ENCODE assay signal across 8 mouse cellular contexts in the genomic region with DNA sequence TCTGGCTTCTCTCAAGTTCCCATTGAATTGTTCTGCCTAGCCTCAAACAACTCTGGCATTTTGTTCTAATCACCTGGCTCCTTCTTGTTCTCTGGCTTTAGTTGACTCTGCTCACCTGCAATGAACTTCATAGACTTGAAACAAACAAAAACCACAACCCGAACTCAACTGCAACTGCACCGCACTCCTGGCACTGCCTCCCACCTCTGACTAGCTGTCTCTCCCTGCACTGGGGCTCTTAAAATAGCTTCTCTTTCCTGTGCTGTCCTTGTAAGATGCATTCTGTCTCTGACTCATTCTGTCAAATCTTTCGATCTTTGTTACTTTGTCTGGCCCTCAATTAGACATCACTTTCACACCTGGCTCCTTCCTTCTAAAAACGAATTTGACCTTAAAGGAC. TPM values are rescaled to one million over a fixed set of nuclear protein-coding genes. Genes with fewer than 3 reads are reported as not detected.
DNase-seq lines count a peak whose midpoint lies in the region; ATAC-seq and TF ChIP-seq lines count a peak whose summit lies in the region.

No protein-coding gene starts in this region.

- no peak overlapping the region for H3K27ac ChIP-seq in kidney, embryonic 15.5 days
- H3K27ac ChIP-seq in bone marrow macrophage, adult 2 months (ENCODE audit: insufficient read depth, low read depth, low read length), result peak overlapping the region; percentile 88
- no peak overlapping the region for H3K27ac ChIP-seq in neural tube, embryonic 11.5 days (ENCODE audit: low read depth, low read length)

- no peak for ATAC-seq in kidney, embryonic 15.5 days (replicated peaks; ENCODE audit: low FRiP score)
- no peak for ATAC-seq in neural tube, embryonic 11.5 days (ENCODE audit: insufficient read depth, low FRiP score, low TSS enrichment)
- ATAC-seq in granulocyte monocyte progenitor cell, adult 5-6 weeks (replicated peaks; ENCODE audit: poor library complexity, severe bottlenecking), result no peak

- no peak for TF ChIP-seq POLR2A in bone marrow macrophage, adult 2 months (IDR thresholded peaks at IDR 0.05; ENCODE audit: borderline replicate concordance, low read depth, low read length)

- peak overlapping the region; percentile 60 for H3K4me3 ChIP-seq in kidney, embryonic 15.5 days (replicated peaks)
- peak overlapping the region; percentile 59; the same call in 1 of the 2 replicates for H3K4me3 ChIP-seq in bone marrow macrophage, adult 2 months (ENCODE audit: insufficient read depth, low read length)
- H3K4me3 ChIP-seq in neural tube, embryonic 11.5 days (ENCODE audit: low read depth, low read length), result no peak overlapping the region

- 81% methylated on average over 4 of the region's 4 CpGs for WGBS in kidney, embryonic 15.5 days
- WGBS in neural tube, embryonic 11.5 days, result 87% methylated on average over 4 of the region's 4 CpGs

- H3K9me3 ChIP-seq in kidney, embryonic 15.5 days (replicated peaks), result no peaks in the 10 kb centered on the region
- H3K9me3 ChIP-seq in neural tube, embryonic 11.5 days (ENCODE audit: control insufficient read depth, low read length), result no peaks in the 10 kb centered on the region

- DNase-seq in kidney, postnatal 10 days, result no peak
- peak; percentile 68 for DNase-seq in induced T-regulatory cell, adult 2 months (ENCODE audit: low read depth)
- DNase-seq in neural tube, embryonic 11.5 days (ENCODE audit: low spot score), result no peak
- DNase-seq in adrenal gland, adult 2 months, result no peak
- no peak for DNase-seq in gastrocnemius, postnatal 36 days

- peaks cover under 1% of the 10 kb centered on the region; the same call in 1 of the 2 replicates for H3K36me3 ChIP-seq in kidney, embryonic 15.5 days
- no peaks in the 10 kb centered on the region for H3K36me3 ChIP-seq in neural tube, embryonic 11.5 days (ENCODE audit: control insufficient read depth, insufficient read depth, low read length)

- H3K27me3 ChIP-seq in kidney, embryonic 15.5 days, result no peaks in the 10 kb centered on the region
- H3K27me3 ChIP-seq in neural tube, embryonic 11.5 days (ENCODE audit: control insufficient read depth, insufficient read depth, low read length), result no peaks in the 10 kb centered on the region

- no peak overlapping the region for H3K9ac ChIP-seq in kidney, embryonic 15.5 days
- H3K9ac ChIP-seq in neural tube, embryonic 11.5 days (ENCODE audit: low read length), result no peak overlapping the region; the same call in 1 of the 2 replicates

- H3K4me2 ChIP-seq in kidney, embryonic 15.5 days, result peak overlapping the region; percentile 68
- peak overlapping the region; percentile 83 for H3K4me2 ChIP-seq in neural tube, embryonic 11.5 days (ENCODE audit: low read depth)

- peaks cover 14% of the 10 kb centered on the region for H3K4me1 ChIP-seq in kidney, embryonic 15.5 days
- peaks cover 22% of the 10 kb centered on the region for H3K4me1 ChIP-seq in bone marrow macrophage, adult 2 months (ENCODE audit: control insufficient read depth, insufficient read depth, low read length)
- H3K4me1 ChIP-seq in neural tube, embryonic 11.5 days (ENCODE audit: control insufficient read depth, insufficient read depth, low read length), result 0 out of 2 replicates have a peak, but pooled peaks cover 4% of the 10 kb centered on the region

- TF ChIP-seq CTCF in bone marrow macrophage, adult 2 months (IDR thresholded peaks at IDR 0.05; ENCODE audit: low read depth, low read length), result no peak

- intact Hi-C loops in gastrocnemius, postnatal 36 days (cut with DNase I), result no loop called here

RNA-seq across cellular contexts. Expression of gene Tmem19, which starts 0.8 kb away (rescaled TPM):
- polyA plus RNA-seq in kidney, embryonic 15.5 days (2015; fragmentation: Nextera tagmentation; extraction: Ambion mirVana), result 32.1 and 34.2 TPM in 2 replicates
- polyA plus RNA-seq in bone marrow macrophage, adult 2 months (2012; ENCODE audit: insufficient read depth, insufficient read length, missing spikeins), result 35.2 and 41.0 TPM in 2 replicates
- 36.7 and 39.7 TPM in 2 replicates for polyA plus RNA-seq in neural tube, embryonic 11.5 days (2014; fragmentation: Nextera tagmentation; extraction: Ambion mirVana)
- total RNA-seq in granulocyte monocyte progenitor cell, adult 5-6 weeks (2014; fragmentation: Nextera tagmentation), result 13.3 and 15.2 TPM in 2 replicates
- 13.0 and 23.7 TPM in 2 replicates for total RNA-seq in granulocyte monocyte progenitor cell, adult 5-6 weeks (2017)
- 10 to 100 TPM; 28.6 to 30.6 TPM for total RNA-seq in adrenal gland, adult 2 months (2021)
- 7.8 and 12.1 TPM in 2 replicates for polyA plus RNA-seq in adrenal gland, adult 2 months (2012; rRNA removed)
- 10 to 100 TPM in 1 of 2 experiments, 1 to 10 TPM in 1; 9.0 to 16.0 TPM for total RNA-seq in gastrocnemius, postnatal 36 days (2021)

RNA-seq across cellular contexts. Expression of gene Thap2, which starts 21.1 kb away (rescaled TPM):
- polyA plus RNA-seq in kidney, embryonic 15.5 days (2015; fragmentation: Nextera tagmentation; extraction: Ambion mirVana), result 19.8 and 24.0 TPM in 2 replicates
- 7.8 and 8.3 TPM in 2 replicates for polyA plus RNA-seq in bone marrow macrophage, adult 2 months (2012; ENCODE audit: insufficient read depth, insufficient read length, missing spikeins)
- 22.9 and 24.3 TPM in 2 replicates for polyA plus RNA-seq in neural tube, embryonic 11.5 days (2014; fragmentation: Nextera tagmentation; extraction: Ambion mirVana)
- total RNA-seq in granulocyte monocyte progenitor cell, adult 5-6 weeks (2014; fragmentation: Nextera tagmentation), result 11.6 and 12.4 TPM in 2 replicates
- total RNA-seq in granulocyte monocyte progenitor cell, adult 5-6 weeks (2017), result 6.7 and 9.7 TPM in 2 replicates
- total RNA-seq in adrenal gland, adult 2 months (2021), result 10 to 100 TPM; 12.0 to 13.6 TPM
- polyA plus RNA-seq in adrenal gland, adult 2 months (2012; rRNA removed), result 5.3 and 5.9 TPM in 2 replicates
- 1 to 10 TPM; 4.4 to 6.6 TPM for total RNA-seq in gastrocnemius, postnatal 36 days (2021)

RNA-seq across cellular contexts. Expression of gene Zfc3h1, which starts 21.6 kb away (rescaled TPM):
- 19.9 and 21.5 TPM in 2 replicates for polyA plus RNA-seq in kidney, embryonic 15.5 days (2015; fragmentation: Nextera tagmentation; extraction: Ambion mirVana)
- polyA plus RNA-seq in bone marrow macrophage, adult 2 months (2012; ENCODE audit: insufficient read depth, insufficient read length, missing spikeins), result 91.6 and 110 TPM in 2 replicates
- 25.5 and 27.1 TPM in 2 replicates for polyA plus RNA-seq in neural tube, embryonic 11.5 days (2014; fragmentation: Nextera tagmentation; extraction: Ambion mirVana)
- 54.8 and 72.9 TPM in 2 replicates for total RNA-seq in granulocyte monocyte progenitor cell, adult 5-6 weeks (2014; fragmentation: Nextera tagmentation)
- total RNA-seq in granulocyte monocyte progenitor cell, adult 5-6 weeks (2017), result 21.4 and 36.5 TPM in 2 replicates
- total RNA-seq in adrenal gland, adult 2 months (2021), result 10 to 100 TPM; 32.0 to 44.5 TPM
- 6.0 and 6.6 TPM in 2 replicates for polyA plus RNA-seq in adrenal gland, adult 2 months (2012; rRNA removed)
- 10 to 100 TPM in 1 of 2 experiments, 1 to 10 TPM in 1; 7.6 to 12.3 TPM for total RNA-seq in gastrocnemius, postnatal 36 days (2021)

RNA-seq across cellular contexts. Expression of gene Rab21, which starts 47.8 kb away (rescaled TPM):
- polyA plus RNA-seq in kidney, embryonic 15.5 days (2015; fragmentation: Nextera tagmentation; extraction: Ambion mirVana), result 5.3 and 5.4 TPM in 2 replicates
- 55.8 and 59.1 TPM in 2 replicates for polyA plus RNA-seq in bone marrow macrophage, adult 2 months (2012; ENCODE audit: insufficient read depth, insufficient read length, missing spikeins)
- polyA plus RNA-seq in neural tube, embryonic 11.5 days (2014; fragmentation: Nextera tagmentation; extraction: Ambion mirVana), result 19.2 and 19.8 TPM in 2 replicates
- total RNA-seq in granulocyte monocyte progenitor cell, adult 5-6 weeks (2014; fragmentation: Nextera tagmentation), result 60.9 and 70.6 TPM in 2 replicates
- total RNA-seq in granulocyte monocyte progenitor cell, adult 5-6 weeks (2017), result 42.5 and 47.1 TPM in 2 replicates
- 10 to 100 TPM; 51.2 to 53.6 TPM for total RNA-seq in adrenal gland, adult 2 months (2021)
- 63.1 and 64.0 TPM in 2 replicates for polyA plus RNA-seq in adrenal gland, adult 2 months (2012; rRNA removed)
- 10 to 100 TPM; 42.9 to 45.1 TPM for total RNA-seq in gastrocnemius, postnatal 36 days (2021)
